Mouse (Mus musculus) small intestine, adult 2 months (tissue): ENCODE results near the gene Pbld2. TPM values are rescaled to one million over a fixed set of nuclear protein-coding genes. Genes with fewer than 3 reads are reported as not detected.

ENCODE experiments used
- H3K27ac ChIP-seq: fragments of 200-500 bp; 2 replicates; pipeline ENCODE4 v1.5.1; 2012; ENCODE audit warnings: low read depth, low read length, control low read depth, inconsistent platforms; ENCODE audit not compliant: insufficient read depth
- H3K27me3 ChIP-seq: fragments of 200-500 bp; 2 replicates; pipeline ENCODE4 v1.6.1; 2012; ENCODE audit warnings: mild to moderate bottlenecking, moderate library complexity, low read length, inconsistent platforms; ENCODE audit not compliant: control insufficient read depth, insufficient read depth
- H3K36me3 ChIP-seq: fragments of 200-500 bp; 2 replicates; pipeline ENCODE4 v1.6.1; 2012; ENCODE audit warnings: mild to moderate bottlenecking, low read length, control low read depth, inconsistent platforms; ENCODE audit not compliant: control insufficient read depth, insufficient read depth
- H3K4me1 ChIP-seq: fragments of 200-500 bp; 2 replicates; pipeline ENCODE4 v1.6.1; 2012; ENCODE audit warnings: low read length, inconsistent platforms, mixed read lengths; ENCODE audit not compliant: control insufficient read depth, insufficient read depth, insufficient read length
- H3K4me3 ChIP-seq: fragments of 200-500 bp; 2 replicates; pipeline ENCODE4 v1.5.1; 2012; ENCODE audit warnings: low read depth, mild to moderate bottlenecking, control low read depth, inconsistent platforms, low read length, moderate library complexity
- CTCF ChIP-seq: fragments of 200-500 bp; IDR thresholded peaks from 2 replicates; pipeline ENCODE4 v1.5.1; 2012; ENCODE audit warnings: low read depth, mild to moderate bottlenecking, control low read depth, inconsistent platforms, low read length, moderate library complexity, mixed read lengths; ENCODE audit not compliant: insufficient replicate concordance, insufficient read length; ENCODE audit errors: extremely low read depth
- POLR2A ChIP-seq: fragments of 200-500 bp; IDR thresholded peaks from 2 replicates; pipeline ENCODE4 v1.6.1; 2012; ENCODE audit warnings: low read depth, mild to moderate bottlenecking, control low read depth, inconsistent platforms, low read length, moderate library complexity
- WGBS: fragments of 180-500 bp; shearing (Covaris S2); methylation state at CpG from one replicate; pipeline ENCODE4 v1.1.7; 2018; 5-methylcytosine and 5-hydroxymethylcytosine counted together
- polyA plus RNA-seq: library from polyadenylated mRNA; depleted of rRNA; stranded (reverse); fragments of >200 nt; gene quantifications from 2 replicates; pipeline ENCODE4 v1.2.3, GENCODE M21; 2012; rRNA removed

Pbld2 gene
- polyA plus RNA-seq, 1 experiment: 34.1 TPM

GRCm38 (mm10) chr10:63099521-63099920 lies 75.4 kb downstream of the Pbld2 start, which contains the start of gene Atoh7:
Gene Atoh7 (plus strand): TSS chr10:63099651.
- Histone ChIP-seq H3K4me3 (peak within 1 kb of the TSS; percentile 61), H3K27me3 (peaks cover 21% of the 10 kb centered on the region), H3K4me1 (peaks cover 3% of the 10 kb centered on the region), H3K36me3 (no peaks in the 10 kb centered on the region), H3K27ac (no peak within 1 kb of the TSS)
- WGBS: 17% methylated on average over 16 of the region's 16 CpGs
- no peak for TF ChIP-seq POLR2A
- no peak for TF ChIP-seq CTCF

- Histone ChIP-seq H3K27ac (no peak overlapping the region), H3K27me3 (peaks cover 21% of the 10 kb centered on the region), H3K4me3 (peak overlapping the region; percentile 61), H3K4me1 (peaks cover 3% of the 10 kb centered on the region), H3K36me3 (no peaks in the 10 kb centered on the region)
- TF ChIP-seq POLR2A (no peak), CTCF (no peak)
- under 1% methylated on average over 62 of the region's 62 CpGs for WGBS
Observed at GRCm38 (mm10) chr10:63099941-63100562, 75.9 kb downstream of the Pbld2 start.

DNA sequence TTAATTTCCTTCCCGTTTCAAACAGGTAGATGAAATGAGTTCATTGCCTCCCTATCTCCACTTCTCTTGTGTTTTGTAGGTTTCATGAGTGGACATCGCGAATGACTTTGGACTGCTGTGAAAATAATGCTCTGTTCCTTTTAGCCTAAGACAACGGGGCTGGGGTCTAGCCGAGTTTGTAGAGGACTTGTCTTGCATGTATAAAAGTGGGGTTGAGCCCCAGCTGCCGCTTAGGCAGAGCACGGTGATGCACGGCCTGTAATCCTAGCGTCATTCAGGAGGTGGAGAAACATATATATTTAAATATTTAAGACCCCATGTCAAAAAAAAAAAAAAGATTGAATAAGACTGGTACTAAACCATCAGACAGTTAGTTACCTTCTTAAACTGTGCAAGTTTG lies 76.5 kb downstream of the Pbld2 start:
- 32% methylated on average over 9 of the region's 9 CpGs for WGBS
- peak overlapping the region; percentile 61 for H3K4me3 ChIP-seq

More for the DNA sequence above, 76.5 kb downstream of the Pbld2 start:
- Histone ChIP-seq H3K27ac (no peak overlapping the region), H3K4me1 (peaks cover 3% of the 10 kb centered on the region), H3K36me3 (no peaks in the 10 kb centered on the region), H3K27me3 (peaks cover 21% of the 10 kb centered on the region)
- TF ChIP-seq POLR2A: no peak
- TF ChIP-seq CTCF: no peak

Other genes with a start within 250 kb of the Pbld2 start
- 46.4 and 77.7 TPM in 2 replicates for gene Ccar1, start 232.0 kb upstream of the Pbld2 start, polyA plus RNA-seq
- 0.23 and 0.38 TPM in 2 replicates for gene Tet1, start 115.3 kb upstream of the Pbld2 start, polyA plus RNA-seq
- 25.3 and 31.0 TPM in 2 replicates for gene Slc25a16, start 103.7 kb upstream of the Pbld2 start, polyA plus RNA-seq
- gene Dna2, start 77.3 kb upstream of the Pbld2 start, polyA plus RNA-seq: 1.4 and 3.0 TPM in 2 replicates
- 1.1 TPM in 2 replicates for gene Rufy2, start 44.1 kb upstream of the Pbld2 start, polyA plus RNA-seq
- gene Hnrnph3, start 98 bp upstream of the Pbld2 start, polyA plus RNA-seq: 2.7 and 9.4 TPM in 2 replicates
- gene Pbld1, start 35.8 kb downstream of the Pbld2 start, polyA plus RNA-seq: 4.7 and 6.7 TPM in 2 replicates
- gene Atoh7, start 75.3 kb downstream of the Pbld2 start, polyA plus RNA-seq: 0.08 TPM in 1 of 2 replicates, not detected in the other
- gene Mypn, start 179.6 kb downstream of the Pbld2 start, polyA plus RNA-seq: 0.05 TPM in 2 replicates
- 6.0 and 7.2 TPM in 2 replicates for gene Herc4, start 219.5 kb downstream of the Pbld2 start, polyA plus RNA-seq